Mouse (Mus musculus) liver, adult 2 months (tissue): ENCODE measurements at regions not wholly inside any gene's neighbourhood (a gene's known extent, or its start where the extent isn't known, plus 50 kb on each side); places are given as distances from the start of the nearest gene placed in this dataset.

ENCODE experiments used
- CTCF ChIP-seq: fragments of 200-500 bp; IDR thresholded peaks from 2 replicates; pipeline ENCODE4 v1.5.1; 2011; ENCODE audit warnings: low read depth, low read length, control low read depth
- POLR2A ChIP-seq: fragments of 200-500 bp; IDR thresholded peaks from 2 replicates; pipeline ENCODE4 v1.6.1; 2011; ENCODE audit warnings: low read length, control low read depth; ENCODE audit not compliant: insufficient read depth; ENCODE audit errors: extremely low read depth

GRCm38 (mm10) chr4:8418374-8419031, 179.7 kb upstream of the Car8 start:
- TF ChIP-seq CTCF (no peak), POLR2A (no peak)
